Mouse (Mus musculus) common myeloid progenitor, adult 5-6 weeks (primary cell): ENCODE data around the gene Atl3. TPM values are rescaled to one million over a fixed set of nuclear protein-coding genes. Genes with fewer than 3 reads are reported as not detected.

Source experiments
- total RNA-seq: library from RNA; stranded (forward); fragments of 200-1000, 187-1606 nt; gene quantifications from 2 replicates; pipeline ENCODE4 v1.2.3, GENCODE M21; 2017

Atl3 gene
- total RNA-seq, 1 experiment from 2014 or later, result 116 TPM

Other genes with a start within 250 kb of the Atl3 start
- 5.9 and 9.0 TPM in 2 replicates for gene Rcor2, start 226.7 kb upstream of the Atl3 start, total RNA-seq
- gene Mark2, start 152.2 kb upstream of the Atl3 start, total RNA-seq, result 17.9 and 40.2 TPM in 2 replicates
- 9.1 and 11.8 TPM in 2 replicates for gene Spindoc, start 111.0 kb upstream of the Atl3 start, total RNA-seq
- gene 2700081O15Rik, start 76.4 kb upstream of the Atl3 start, total RNA-seq, result 4.0 and 4.5 TPM in 2 replicates
- 85.4 and 85.6 TPM in 2 replicates for gene Rtn3, start 10.8 kb upstream of the Atl3 start, total RNA-seq
- gene Pla2g16, start 63.4 kb downstream of the Atl3 start, total RNA-seq, result 19.6 and 28.0 TPM in 2 replicates
- gene Lgals12, start 113.2 kb downstream of the Atl3 start, total RNA-seq, result not detected in 2 replicates
- gene Hrasls5, start 118.5 kb downstream of the Atl3 start, total RNA-seq, result not detected in 2 replicates
- gene Slc22a19, start 217.3 kb downstream of the Atl3 start, total RNA-seq, result not detected in 2 replicates